Mouse (Mus musculus) urinary bladder, adult 2 months (tissue): ENCODE data around the gene Abcc8. TPM values are rescaled to one million over a fixed set of nuclear protein-coding genes. Genes with fewer than 3 reads are reported as not detected.

ENCODE experiments used
- DNase-seq: peaks from one replicate; pipeline ENCODE4 v3.0.0; 2022; ENCODE audit warnings: low spot score
- polyA plus RNA-seq: library from polyadenylated mRNA; depleted of rRNA; stranded (reverse); fragments of >200 nt; gene quantifications from 2 replicates; pipeline ENCODE4 v1.2.3, GENCODE M21; 2012

The Abcc8 gene
- polyA plus RNA-seq, 1 experiment, result 0.54 TPM

- no peak for DNase-seq
Measured at GRCm38 (mm10) chr7:46154498-46155488, 25.0 kb downstream of the Abcc8 start.

- DNase-seq, result no peak
Measured at GRCm38 (mm10) chr7:46152819-46153351, 26.9 kb downstream of the Abcc8 start.

GRCm38 (mm10) chr7:46147417-46147816 lies 32.4 kb downstream of the Abcc8 start:
- no peak for DNase-seq

- no peak for DNase-seq
Measured at GRCm38 (mm10) chr7:46146675-46147308, 33.0 kb downstream of the Abcc8 start.

- DNase-seq, result no peak
Measured at GRCm38 (mm10) chr7:46144061-46144460, 35.8 kb downstream of the Abcc8 start.

GRCm38 (mm10) chr7:46138329-46138930 lies 41.4 kb downstream of the Abcc8 start:
- DNase-seq, result no peak

GRCm38 (mm10) chr7:46133858-46134257 lies 46.0 kb downstream of the Abcc8 start:
- DNase-seq, result no peak

- DNase-seq, result no peak
Measured at GRCm38 (mm10) chr7:46132229-46132628, 47.6 kb downstream of the Abcc8 start.

GRCm38 (mm10) chr7:46131806-46132205 lies 48.0 kb downstream of the Abcc8 start:
- no peak for DNase-seq

- no peak for DNase-seq
Measured at GRCm38 (mm10) chr7:46131266-46131665, 48.6 kb downstream of the Abcc8 start.

GRCm38 (mm10) chr7:46130723-46131122 lies 49.1 kb downstream of the Abcc8 start:
- no peak for DNase-seq

- DNase-seq, result no peak
Measured at GRCm38 (mm10) chr7:46129463-46130179, 50.2 kb downstream of the Abcc8 start.

- no peak for DNase-seq
Measured at GRCm38 (mm10) chr7:46128196-46128595, 51.6 kb downstream of the Abcc8 start.

- no peak for DNase-seq
Measured at GRCm38 (mm10) chr7:46125340-46125739, 54.5 kb downstream of the Abcc8 start.

- DNase-seq, result no peak
Measured at GRCm38 (mm10) chr7:46124460-46124859, 55.4 kb downstream of the Abcc8 start.

- no peak for DNase-seq
Measured at GRCm38 (mm10) chr7:46122964-46123363, 56.9 kb downstream of the Abcc8 start.

GRCm38 (mm10) chr7:46117035-46117434 lies 62.8 kb downstream of the Abcc8 start:
- DNase-seq, result no peak

- DNase-seq, result no peak
Measured at GRCm38 (mm10) chr7:46116118-46116581, 63.7 kb downstream of the Abcc8 start.

- no peak for DNase-seq
Measured at GRCm38 (mm10) chr7:46113435-46113834, 66.4 kb downstream of the Abcc8 start.

GRCm38 (mm10) chr7:46111938-46112337 lies 67.9 kb downstream of the Abcc8 start:
- DNase-seq, result no peak

- no peak for DNase-seq
Measured at GRCm38 (mm10) chr7:46111212-46111817, 68.5 kb downstream of the Abcc8 start.
